Mouse (Mus musculus) thymus, postnatal 0 days (tissue): ENCODE results near the gene Ly6g5b. TPM values are rescaled to one million over a fixed set of nuclear protein-coding genes. Genes with fewer than 3 reads are reported as not detected.

ENCODE experiments used
- DNase-seq: peaks from one replicate; pipeline ENCODE4 v3.0.0-alpha.2; 2015; ENCODE audit warnings: low spot score
- polyA plus RNA-seq: library from polyadenylated mRNA; unstranded; fragments of >200 nt; fragmentation: Nextera tagmentation; extraction: Ambion mirVana; gene quantifications from 2 replicates; pipeline ENCODE4 v1.2.1, GENCODE M21; 2015

The Ly6g5b gene
- polyA plus RNA-seq, 1 experiment from 2014 or later = 4.0 TPM

DNA sequence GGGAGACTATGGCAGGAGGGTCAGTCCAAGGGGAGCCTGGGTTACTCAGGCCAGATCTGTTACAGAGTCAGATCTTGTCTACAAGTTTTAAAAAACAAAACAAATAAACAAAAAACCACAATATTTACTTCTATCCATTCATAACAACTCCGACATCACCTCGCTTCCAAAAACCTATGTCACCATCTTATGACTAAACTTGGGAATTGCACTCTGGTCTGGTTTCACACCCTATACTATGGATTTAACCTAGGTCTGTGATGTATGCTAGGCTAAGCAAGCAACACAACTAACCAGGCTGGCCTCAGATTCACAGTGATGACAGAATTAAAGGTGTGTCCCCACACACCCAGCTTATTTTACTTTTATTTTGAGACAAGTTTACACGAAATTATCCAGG, 8.7 kb downstream of the Ly6g5b start:
- DNase-seq = no peak

DNA sequence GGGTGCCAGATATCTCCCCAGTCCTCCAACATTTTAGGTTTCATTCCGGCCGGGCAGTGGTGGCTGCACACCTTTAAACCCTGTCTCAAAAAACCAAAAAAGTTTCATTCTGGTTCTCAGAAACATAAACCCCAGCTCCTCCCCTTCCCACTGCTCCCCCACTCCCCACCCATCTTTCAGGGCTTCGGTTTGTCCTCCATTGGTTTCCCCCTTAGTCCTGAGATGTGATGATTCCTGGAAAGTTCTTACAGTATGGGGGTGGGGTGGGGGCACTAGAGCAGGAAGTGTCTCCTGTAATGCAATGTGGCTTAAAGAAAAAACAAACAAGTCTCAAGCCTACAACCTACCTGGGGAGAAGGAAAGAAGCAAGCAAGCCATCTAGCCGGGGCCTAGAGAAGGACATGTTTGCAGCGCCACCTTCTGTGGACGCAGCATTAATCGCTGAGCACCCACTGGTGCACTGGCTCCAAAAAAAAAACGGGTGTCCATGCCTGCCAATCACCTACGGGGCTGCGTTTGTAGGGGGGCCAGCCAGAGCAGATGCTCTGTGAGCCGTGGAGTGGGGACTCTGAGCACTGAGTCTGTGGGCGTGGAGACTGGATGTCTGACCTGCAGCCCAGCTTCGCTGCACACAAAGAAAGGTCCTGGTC, 9.4 kb downstream of the Ly6g5b start:
- peak; percentile 40 for DNase-seq

DNA sequence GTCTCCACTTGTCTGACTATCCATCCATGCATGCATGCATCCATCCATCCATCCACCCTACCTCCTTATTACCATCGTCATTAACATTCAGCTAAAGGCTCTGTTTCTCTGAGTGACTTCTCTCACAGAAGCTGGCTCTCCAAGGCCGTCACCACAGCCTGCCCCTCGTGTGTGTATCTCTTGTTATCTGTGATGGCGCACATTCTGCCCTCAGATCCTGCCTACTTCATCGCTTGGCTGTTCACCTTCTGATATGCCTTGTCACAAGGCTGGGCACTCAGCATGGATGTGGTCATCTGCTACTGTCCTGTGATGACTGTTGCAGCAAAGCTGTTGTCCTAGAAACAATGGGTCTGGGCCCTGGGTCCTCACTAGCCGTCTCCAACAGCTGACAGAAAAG, 10.5 kb downstream of the Ly6g5b start:
- DNase-seq = no peak

DNA sequence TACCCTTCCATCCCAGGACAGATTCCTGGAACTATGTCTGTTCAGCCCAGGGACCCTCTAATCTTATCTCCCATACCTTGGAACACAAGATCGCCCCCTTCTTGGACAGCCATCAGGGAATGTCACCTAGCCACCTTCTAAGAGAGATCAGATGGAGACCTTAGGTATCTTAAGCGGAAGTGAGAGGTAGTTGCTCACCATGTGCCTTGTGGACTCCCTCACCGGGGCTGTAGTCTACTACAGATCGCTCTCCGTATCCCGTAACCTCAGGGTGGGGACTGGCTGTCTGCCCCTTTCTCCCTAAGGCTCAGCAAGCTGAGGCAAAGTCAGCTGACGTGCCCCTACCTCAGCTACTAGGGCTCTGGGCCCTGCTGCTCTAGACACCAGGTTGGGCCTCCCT, 11.1 kb downstream of the Ly6g5b start:
- no peak for DNase-seq

DNA sequence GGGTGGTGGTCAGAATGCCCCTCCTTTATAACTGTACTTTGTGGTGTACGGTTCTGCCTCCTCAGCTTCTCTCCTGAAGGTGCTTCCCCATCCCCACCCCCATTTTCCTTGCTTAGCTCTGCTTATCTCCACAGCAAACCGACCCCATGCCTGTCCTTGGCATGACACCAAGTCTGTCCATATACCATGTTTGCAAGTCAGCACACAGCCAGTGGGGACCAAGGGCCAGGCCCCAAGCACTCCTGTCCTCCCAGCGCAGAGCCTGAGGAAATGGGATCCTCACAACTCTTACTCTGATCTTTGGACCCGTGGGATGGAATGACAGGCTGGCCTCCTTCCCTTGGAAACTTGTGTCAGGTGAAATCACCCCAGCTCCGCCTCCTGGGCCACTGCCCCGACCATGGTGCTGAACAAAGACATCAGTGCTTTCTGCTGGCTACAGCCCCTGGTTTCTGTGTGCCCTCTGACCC, 12.0 kb downstream of the Ly6g5b start:
- DNase-seq = no peak

DNA sequence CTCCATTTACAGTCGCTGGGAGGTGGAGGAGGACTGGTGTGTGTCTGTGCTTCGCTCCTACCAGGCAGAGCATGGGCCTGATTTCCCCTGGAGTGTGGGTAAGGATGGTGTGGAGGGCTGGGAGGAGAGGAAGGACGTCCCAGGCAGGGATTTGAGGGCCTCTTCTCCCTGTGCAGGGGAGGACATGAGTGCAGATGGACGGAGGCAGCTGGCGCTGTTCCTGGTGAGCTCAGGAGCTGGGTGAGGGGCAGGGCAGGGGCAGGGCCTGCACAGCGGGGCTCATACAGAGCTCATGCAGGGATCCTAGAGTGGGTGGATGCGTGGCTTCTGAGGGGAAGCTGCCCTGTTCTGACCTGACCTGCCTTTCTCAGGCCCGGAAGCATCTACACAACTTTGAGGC, 12.9 kb downstream of the Ly6g5b start:
- no peak for DNase-seq

DNA sequence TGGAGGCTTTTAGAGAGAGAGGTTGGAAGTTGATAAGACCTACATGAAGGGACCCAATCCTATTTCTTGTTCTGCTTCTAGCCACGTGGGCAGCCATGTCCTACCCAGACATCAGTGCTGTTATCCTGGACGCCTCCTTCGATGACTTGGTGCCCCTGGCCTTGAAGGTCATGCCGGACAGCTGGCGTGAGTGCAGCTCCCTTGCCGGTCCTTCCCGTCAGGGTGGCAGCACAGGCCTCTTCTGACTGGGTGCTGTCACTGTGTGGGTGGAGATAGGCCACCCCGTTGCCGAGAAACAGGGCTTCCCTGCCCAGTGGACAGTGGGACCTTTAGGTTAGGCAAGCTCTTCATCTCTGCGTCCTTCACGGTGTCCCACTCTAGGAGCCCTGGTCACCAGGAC, 14.1 kb downstream of the Ly6g5b start:
- DNase-seq = no peak

DNA sequence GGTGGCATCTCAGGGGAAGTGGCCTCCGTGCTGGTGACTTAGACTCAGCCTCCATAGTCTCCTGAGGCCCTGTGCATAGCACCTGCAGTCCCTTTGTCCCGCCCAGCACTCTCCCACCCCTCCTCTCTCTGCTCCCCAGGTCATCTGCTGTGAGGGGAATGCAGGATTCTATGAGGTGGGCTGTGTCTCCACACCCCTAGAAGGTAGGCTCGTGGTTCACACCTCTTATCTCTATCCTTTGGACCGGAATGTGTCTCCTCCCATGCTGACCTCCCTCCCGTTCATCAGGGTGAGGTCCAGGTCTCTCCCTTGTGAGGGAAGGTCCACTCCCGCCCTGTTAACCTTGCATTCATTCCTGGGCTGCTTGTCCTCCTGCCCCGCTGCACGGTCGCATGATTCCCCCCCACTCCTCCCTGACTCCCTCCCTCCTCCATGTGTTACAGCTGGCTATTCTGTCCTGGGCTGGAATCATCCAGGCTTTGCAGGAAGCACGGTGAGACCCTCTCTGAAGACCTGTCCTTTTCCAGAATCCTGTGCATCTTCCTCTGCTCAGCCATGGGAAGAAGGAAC, 14.9 kb downstream of the Ly6g5b start:
- DNase-seq = no peak

DNA sequence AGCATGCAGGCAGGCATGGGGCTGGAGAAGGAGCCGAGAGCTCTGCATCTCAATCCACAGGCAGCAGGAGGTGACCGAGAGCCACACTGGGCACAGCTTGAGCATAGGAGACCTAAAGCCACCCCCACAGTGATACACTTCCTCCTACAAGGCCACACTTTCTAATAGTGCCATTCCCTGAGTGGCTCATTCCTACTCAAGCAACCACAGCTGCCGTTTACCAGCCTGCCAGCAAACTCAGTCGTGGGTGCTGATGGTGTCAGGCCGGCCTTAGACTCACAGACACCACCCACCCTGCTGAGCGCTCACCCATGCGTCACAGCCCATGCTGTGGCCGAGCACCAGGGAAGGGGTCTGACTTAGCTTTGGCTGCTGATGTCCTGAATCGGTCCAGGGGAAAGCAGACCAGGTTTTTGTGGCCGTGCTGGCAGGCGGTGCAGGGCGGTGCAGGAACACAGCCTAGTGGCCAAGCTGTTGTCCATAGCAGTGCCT, 18.0 kb downstream of the Ly6g5b start:
- no peak for DNase-seq

DNA sequence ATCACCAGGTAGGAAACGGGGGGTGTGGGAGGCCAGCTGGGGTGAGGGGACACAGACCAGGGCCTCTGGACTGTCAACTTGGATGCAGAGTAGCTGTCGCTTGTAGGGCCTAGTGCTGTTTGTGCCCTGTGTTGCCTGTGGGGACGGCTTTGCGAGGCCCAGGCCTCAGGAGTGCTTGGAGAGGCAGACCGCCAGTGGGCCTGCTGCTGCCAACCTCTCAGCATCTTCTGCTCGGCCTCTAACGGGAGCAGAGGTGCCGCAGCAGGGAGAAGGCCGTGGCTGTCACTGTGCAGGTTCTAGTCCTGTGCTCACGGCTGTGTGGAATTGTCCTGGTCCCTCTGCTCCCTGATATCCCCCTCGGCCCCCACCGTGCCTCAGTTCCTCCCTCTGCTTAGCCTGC, 18.6 kb downstream of the Ly6g5b start:
- no peak for DNase-seq

DNA sequence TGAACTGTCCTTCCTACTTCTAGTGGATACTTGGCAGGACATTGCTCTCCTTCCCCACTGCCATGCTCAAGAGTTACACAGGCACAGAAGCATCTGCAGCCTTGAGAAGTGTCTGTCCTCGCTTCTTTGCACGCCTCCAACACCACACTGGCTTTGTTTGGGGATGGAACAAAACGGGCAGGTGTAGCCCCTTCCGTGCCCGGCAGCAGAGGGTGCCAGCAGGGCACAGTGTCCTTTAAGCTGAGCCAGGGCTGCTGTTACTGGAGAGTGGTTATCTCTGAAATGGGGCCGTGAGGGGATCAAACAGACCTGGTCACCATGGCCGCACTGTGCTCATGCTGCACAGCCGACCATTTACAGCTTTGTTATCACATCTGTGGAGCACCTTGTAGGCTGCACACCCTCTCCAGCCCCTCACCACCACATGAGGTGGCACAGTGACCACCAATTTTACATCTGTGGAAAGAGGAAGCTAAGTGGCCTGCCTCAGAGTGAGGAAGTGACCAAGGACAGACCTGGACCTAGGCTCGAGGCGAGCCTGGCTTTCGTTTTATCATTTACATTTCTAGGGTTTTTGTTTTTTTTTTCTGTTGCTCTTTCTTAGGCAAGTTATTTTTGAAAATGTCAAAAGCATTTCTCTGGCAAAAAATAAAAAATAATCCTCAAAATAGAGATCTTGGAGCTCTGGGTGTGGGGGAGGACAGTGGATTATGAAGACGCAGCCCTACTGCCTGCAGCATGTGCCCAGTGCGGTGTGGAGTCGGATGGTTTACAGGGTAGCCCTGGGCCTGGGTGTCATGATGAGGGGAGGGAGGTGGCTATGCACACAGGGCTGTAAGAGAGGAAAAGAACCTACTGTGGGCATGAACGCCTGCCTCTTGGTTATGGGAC, 20.5 kb downstream of the Ly6g5b start:
- no peak for DNase-seq

DNA sequence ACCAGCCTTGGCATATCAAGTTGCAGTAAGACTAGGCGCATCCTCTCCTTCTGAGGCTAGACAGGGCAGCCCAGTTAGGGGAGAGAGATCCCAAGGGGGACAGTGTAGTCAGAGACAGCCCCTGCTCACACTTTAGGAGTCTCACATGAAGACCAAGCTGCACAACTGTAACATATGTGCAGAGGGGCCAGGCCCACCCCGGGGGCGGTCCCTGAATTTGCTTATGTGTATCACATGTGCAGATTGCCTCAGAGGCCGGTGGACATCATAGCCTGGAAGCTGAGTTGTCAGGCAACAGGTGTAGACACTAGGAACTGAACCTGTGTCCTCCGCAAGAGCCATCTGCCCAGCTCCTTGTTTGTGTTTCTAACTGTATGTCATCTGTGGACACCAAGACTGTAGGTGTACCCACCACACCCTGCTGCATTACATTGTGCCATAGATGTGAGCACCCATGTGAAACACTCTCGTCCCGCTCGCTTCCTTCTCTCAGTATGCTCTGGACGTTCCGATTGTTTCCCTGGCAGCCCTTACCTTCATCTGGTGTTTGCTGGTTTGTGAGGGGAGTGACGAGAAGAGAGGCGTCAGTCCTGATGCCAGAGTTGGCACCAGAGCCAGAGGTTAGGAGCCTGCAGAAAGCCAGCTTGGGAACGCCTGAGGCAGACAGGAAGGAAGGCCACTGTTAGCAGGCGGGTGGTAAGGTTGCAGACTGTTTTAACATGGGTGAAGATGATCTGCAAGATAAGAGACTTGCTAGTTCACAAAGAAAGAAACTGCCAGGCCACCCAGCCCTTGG, 22.6 kb downstream of the Ly6g5b start:
- DNase-seq = no peak

DNA sequence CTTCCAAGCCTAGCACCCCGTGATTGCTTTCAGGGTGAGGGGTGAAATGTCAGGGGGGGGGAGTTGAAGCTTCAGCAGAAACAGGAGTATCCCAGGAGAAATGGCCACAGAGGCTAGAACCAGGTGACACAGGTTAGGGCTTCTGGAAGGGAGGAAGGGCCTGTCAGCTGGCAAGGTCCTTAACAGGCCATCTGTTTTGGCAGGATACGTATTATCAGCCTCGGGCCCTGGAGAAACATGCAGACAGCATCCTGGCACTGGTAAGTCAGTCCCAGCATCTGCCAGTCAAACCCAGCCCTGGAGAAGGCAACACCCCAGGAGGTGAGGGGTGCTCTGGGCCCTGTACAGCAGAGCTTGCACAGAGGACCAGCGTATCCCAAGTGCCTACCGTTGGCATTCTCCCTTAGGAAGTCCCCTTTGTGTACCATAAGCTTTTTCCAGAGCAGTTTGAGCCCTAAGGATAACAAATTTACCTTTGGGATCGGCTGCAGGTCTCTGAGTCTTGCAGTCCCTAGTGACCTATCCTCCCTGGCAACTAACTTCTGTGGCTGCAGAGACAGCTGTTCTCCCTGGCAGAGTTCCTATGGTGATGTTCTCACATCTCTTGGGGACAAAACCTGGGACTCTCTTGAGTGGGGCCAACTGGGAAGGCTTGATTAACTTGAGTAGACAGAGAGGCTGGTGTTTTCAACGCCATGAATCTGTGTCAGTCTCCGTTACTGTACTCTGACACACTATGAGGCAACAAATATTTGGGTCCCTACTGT, 24.9 kb downstream of the Ly6g5b start:
- DNase-seq = no peak

DNA sequence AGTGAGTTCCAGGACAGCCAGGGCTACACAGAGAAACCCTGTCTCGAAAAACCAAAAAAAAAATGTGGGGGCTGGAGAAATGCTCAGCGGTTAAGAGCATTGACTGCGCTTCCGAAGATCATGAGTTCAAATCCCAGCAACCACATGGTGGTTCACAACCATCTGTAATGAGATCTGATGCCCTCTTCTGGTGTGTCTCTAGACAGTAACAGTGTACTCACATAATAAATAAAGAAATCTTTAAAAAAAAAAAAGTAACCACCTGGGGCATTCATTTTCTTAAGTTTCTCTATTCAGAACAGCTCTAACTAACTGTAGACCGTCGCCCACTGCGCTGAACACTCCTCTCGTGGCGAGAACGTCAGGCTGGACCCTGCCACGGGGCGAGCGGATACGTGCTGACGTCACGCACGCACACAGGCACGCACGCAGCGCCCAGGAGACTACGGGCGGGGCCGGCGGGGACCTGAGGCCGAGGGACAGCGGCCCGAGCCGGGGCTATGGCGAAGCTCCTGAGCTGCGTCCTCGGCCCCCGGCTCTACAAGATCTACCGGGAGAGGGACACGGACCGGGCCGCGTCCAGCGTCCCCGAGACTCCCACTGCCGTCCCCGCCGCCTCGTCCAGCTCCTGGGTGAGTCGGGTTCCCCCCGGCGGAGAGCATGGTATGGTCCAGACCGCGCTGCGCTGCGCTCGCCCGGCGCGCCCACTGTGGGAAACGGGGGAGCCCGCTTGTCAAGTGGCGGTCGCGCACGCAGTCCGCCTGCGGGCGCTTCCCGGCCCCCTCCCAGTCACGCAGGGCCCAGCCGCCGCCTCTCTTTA, 26.2 kb downstream of the Ly6g5b start, which contains the start of gene Abhd16a:
Abhd16a (plus strand) TSS at position 439 of the 820 bp plus-strand sequence.
- peak; percentile 94 for DNase-seq

DNA sequence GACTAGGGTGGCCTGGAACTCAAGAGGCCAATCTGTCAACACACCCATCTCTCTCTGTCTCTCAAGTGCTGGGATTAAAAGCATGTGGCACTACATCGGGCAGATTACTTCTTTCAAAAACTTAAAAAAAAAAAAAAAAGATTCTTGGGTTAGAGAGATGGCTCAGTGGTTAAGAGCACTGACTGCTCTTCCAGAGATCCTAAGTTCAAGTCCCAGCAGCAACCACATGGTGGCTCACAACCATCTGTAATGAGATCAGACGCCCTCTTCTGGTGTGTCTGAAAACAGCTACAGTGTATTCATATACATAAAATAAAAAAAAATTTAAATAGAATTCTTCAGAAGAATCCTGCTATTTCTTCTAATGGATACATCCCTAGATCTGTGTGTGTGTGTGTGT, 27.1 kb downstream of the Ly6g5b start:
- DNase-seq = no peak

DNA sequence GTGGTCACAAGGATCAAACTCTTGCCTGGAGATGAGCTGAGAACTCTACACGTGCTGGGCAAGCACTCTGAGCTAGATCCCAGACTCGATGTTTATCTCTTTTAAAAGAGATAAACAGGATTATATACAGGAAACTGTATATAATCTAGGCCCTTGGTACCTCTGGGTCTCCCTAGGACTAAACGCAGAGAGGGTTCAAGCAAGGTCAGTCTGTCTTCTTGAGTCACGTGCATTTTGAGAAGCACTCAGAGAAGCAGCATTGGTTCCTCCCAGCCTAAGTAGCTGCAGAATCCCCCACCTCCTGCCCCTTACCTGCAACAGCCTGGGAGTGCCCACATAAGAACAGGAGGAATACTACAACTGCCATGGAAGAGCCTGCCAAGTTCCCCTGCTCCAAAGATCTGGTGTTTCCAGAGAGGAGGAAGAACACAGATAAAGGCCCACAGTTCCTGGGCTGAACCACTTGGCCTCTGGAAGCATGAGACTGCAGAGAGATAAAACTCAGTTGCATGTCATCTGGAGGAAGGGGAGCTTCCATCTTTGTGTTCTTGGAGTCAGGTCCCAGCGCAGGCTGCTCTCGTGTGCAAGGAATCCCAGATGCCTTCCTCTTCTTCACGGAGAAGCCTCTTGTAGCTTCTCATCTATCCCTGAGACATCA, 29.9 kb downstream of the Ly6g5b start, which contains the start of gene Ly6g6f:
Ly6g6f (minus strand) TSS at position 403 of the 658 bp plus-strand sequence.
- no peak for DNase-seq

DNA sequence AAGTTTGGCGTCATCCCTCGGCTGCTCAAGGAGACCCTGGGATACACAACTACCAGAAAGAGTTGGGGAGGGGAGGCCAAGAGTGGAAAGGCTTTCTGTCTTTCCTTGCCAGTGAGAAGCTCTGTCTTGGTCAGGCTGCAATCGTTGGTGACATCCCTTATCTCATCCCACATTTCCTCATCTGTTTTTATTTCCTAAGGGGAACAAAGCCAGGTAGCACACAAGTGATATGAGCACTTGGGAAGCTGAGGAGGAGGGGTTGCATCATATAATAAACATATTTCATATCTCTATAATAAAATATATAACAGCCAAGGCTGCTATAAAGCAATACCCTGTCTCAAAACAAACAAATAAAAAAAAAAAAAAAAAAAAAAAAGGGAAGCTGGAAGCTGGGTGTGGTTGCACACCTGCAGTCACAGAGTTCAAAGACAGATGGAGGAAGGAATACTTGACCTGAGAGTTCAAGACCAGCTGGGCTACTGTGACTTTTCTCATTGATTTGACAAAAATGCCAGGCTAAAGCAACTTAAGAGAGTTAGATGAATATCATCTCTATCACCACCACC, 31.2 kb downstream of the Ly6g5b start:
- DNase-seq = no peak

DNA sequence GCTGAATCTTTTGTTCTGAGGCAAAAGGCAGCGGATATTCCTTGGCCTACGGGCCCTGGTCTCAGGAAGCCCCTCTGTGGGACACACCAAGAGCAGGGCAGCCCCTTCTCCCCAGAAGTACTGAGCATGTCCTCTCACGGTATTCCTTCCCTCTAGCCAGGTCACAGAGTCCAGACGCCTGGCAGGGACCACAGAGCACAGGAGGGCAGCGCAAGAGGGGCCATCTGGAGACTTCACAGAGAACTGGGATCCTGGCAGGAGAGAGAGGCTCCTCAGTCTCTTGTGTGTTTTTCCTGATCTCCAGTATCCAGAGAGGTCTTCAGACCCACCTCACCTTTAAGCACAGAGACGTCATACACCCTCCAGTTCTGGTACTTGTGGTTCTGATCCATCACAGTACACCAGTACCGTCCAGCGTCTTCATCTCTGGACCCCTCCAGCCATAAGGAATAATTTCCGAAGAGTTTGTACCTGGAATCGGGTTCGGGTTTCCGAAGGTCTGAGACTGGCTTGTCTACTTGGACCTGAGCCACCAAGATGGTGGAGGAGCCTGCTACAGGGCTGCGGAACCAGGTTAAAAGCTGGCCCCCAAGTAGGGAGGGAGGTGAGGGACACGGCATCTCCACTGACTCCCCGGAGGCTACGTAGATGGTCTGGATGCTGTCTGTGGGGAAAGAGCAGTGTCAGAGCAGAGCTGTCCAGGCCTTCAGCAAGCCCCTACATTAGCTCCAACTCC, 32.2 kb downstream of the Ly6g5b start:
- DNase-seq = no peak
